Mouse (Mus musculus) myocyte (in vitro differentiated cells): ENCODE results near the gene Tmbim4.

Source experiments
- CEBPB ChIP-seq: IDR thresholded peaks from 2 replicates; pipeline ENCODE4 v1.6.1; 2011; ENCODE audit warnings: mild to moderate bottlenecking, moderate library complexity; ENCODE audit not compliant: poor library complexity, insufficient read depth, severe bottlenecking
- E2F4 ChIP-seq: IDR thresholded peaks from one replicate; pipeline ENCODE4 v1.6.1; 2011; ENCODE audit warnings: mild to moderate bottlenecking, control low read depth, moderate library complexity; ENCODE audit not compliant: insufficient read depth
- MAX ChIP-seq: IDR thresholded peaks from one replicate; pipeline ENCODE4 v1.6.1; 2011; ENCODE audit warnings: low read depth, mild to moderate bottlenecking, control low read depth
- MYOD1 ChIP-seq, 3 experiments: IDR thresholded peaks; one replicate each; pipeline ENCODE4 v1.6.1; 2011; ENCODE audit warnings: control low read depth in 2 of 3, low read depth in 2 of 3, mild to moderate bottlenecking in 2 of 3, moderate library complexity in 1 of 3; ENCODE audit not compliant: insufficient read length in 2 of 3, control insufficient read depth in 1 of 3
- MYOG ChIP-seq, 3 experiments: IDR thresholded peaks; one replicate each; pipeline ENCODE4 v1.6.1; 2011; ENCODE audit warnings: control low read depth in 2 of 3, low read depth in 2 of 3, mild to moderate bottlenecking in 2 of 3; ENCODE audit not compliant: insufficient read length in 2 of 3, control insufficient read depth in 1 of 3, insufficient read depth in 1 of 3
- POLR2A ChIP-seq: IDR thresholded peaks from one replicate; pipeline ENCODE4 v1.6.1; 2011; ENCODE audit warnings: low read depth, mild to moderate bottlenecking, control low read depth, moderate library complexity; ENCODE audit not compliant: insufficient read length
- POLR2AphosphoS2 ChIP-seq: IDR thresholded peaks from one replicate; pipeline ENCODE4 v1.6.1; 2011; ENCODE audit warnings: low read depth, control low read depth; ENCODE audit not compliant: insufficient read length
- REST ChIP-seq: IDR thresholded peaks from one replicate; pipeline ENCODE4 v1.6.1; 2011; ENCODE audit warnings: mild to moderate bottlenecking, control low read depth, moderate library complexity; ENCODE audit not compliant: insufficient read depth, insufficient read length
- TCF12 ChIP-seq: IDR thresholded peaks from one replicate; pipeline ENCODE4 v1.6.1; 2011; ENCODE audit warnings: mild to moderate bottlenecking, control low read depth; ENCODE audit not compliant: poor library complexity, insufficient read depth, severe bottlenecking
- TCF3 ChIP-seq: IDR thresholded peaks from one replicate; pipeline ENCODE4 v1.6.1; 2011; ENCODE audit warnings: low read depth, control low read depth; ENCODE audit not compliant: insufficient read length
- USF1 ChIP-seq: IDR thresholded peaks from one replicate; pipeline ENCODE4 v1.6.1; 2011; ENCODE audit warnings: low read depth, mild to moderate bottlenecking, control low read depth, moderate library complexity

GRCm38 (mm10) chr10:120204591-120205210 lies 3.3 kb downstream of the Tmbim4 start:
- TF ChIP-seq POLR2AphosphoS2 (no peak), POLR2A (no peak), USF1 (no peak), TCF12 (no peak), E2F4 (no peak), MYOG (IDR thresholded peaks at IDR 0.05; ENCODE audit: control insufficient read depth in 1 of 3, insufficient read depth in 1 of 3, insufficient read length in 2 of 3, low read depth in 2 of 3) (no peak), TCF3 (no peak), MAX (no peak), REST (no peak), CEBPB (no peak), MYOD1 (IDR thresholded peaks at IDR 0.05; ENCODE audit: control insufficient read depth in 1 of 3, insufficient read length in 2 of 3, low read depth in 2 of 3) (no peak)
